Mouse (Mus musculus) liver, embryonic 16.5 days (tissue): ENCODE results near the gene Vsig2. TPM values are rescaled to one million over a fixed set of nuclear protein-coding genes. Genes with fewer than 3 reads are reported as not detected.

Experiments
- ATAC-seq: fragments of 200-750 bp; cut with Nextera tagmentation; 2 replicates; pipeline ENCODE4 v1.8.0; 2017; ENCODE audit warnings: low read depth, mild to moderate bottlenecking, moderate number of reproducible peaks, moderate library complexity
- H3K27ac ChIP-seq: fragments of 300-500 bp; sonication (generic); 2 replicates; pipeline ENCODE4 v1.5.1; 2014; ENCODE audit warnings: mild to moderate bottlenecking, low read length
- H3K27me3 ChIP-seq: fragments of 300-500 bp; sonication (generic); 2 replicates; pipeline ENCODE4 v1.6.1; 2014; ENCODE audit warnings: low read depth, low read length, mixed read lengths; ENCODE audit not compliant: control insufficient read depth, insufficient read depth
- H3K36me3 ChIP-seq: fragments of 300-500 bp; sonication (generic); 2 replicates; pipeline ENCODE4 v1.6.1; 2014; ENCODE audit warnings: mild to moderate bottlenecking; ENCODE audit not compliant: control insufficient read depth, insufficient read depth
- H3K4me1 ChIP-seq: fragments of 300-500 bp; sonication (generic); 2 replicates; pipeline ENCODE4 v1.6.1; 2014; ENCODE audit warnings: low read depth, low read length, mixed read lengths; ENCODE audit not compliant: control insufficient read depth
- H3K4me2 ChIP-seq: fragments of 300-500 bp; sonication (generic); 2 replicates; pipeline ENCODE4 v1.6.1; 2014; ENCODE audit warnings: low read depth, low read length, mixed read lengths
- H3K4me3 ChIP-seq: fragments of 300-500 bp; sonication (generic); 2 replicates; pipeline ENCODE4 v1.5.1; 2014; ENCODE audit warnings: low read depth, mild to moderate bottlenecking, low read length
- H3K9ac ChIP-seq: fragments of 300-500 bp; sonication (generic); 2 replicates; pipeline ENCODE4 v1.6.1; 2014; ENCODE audit warnings: low read depth, low read length
- H3K9me3 ChIP-seq: fragments of 300-500 bp; sonication (generic); replicated peaks from 2 replicates; pipeline ENCODE4 v1.6.1; 2016; ENCODE audit warnings: low read length; ENCODE audit not compliant: control insufficient read depth
- WGBS: fragments of 180-500 bp; shearing (Covaris S2); extraction: QIAGEN DNeasy Blood & Tissue Kit; methylation state at CpG from one replicate; pipeline ENCODE4 v1.1.7; 2014; ENCODE audit not compliant: insufficient replicate concordance; 5-methylcytosine and 5-hydroxymethylcytosine counted together
- polyA plus RNA-seq: library from polyadenylated mRNA; unstranded; fragments of >200 nt; fragmentation: Nextera tagmentation; extraction: Ambion mirVana; gene quantifications from 2 replicates; pipeline ENCODE4 v1.2.1, GENCODE M21; 2015

Vsig2 gene
- polyA plus RNA-seq, 1 experiment from 2014 or later: 0.34 TPM

GRCm38 (mm10) chr9:37593690-37594089 lies 54.6 kb downstream of the Vsig2 start:
- no peaks in the 10 kb centered on the region for H3K36me3 ChIP-seq
- H3K9ac ChIP-seq: no peak overlapping the region
- no peak overlapping the region for H3K4me2 ChIP-seq
- H3K4me1 ChIP-seq: no peaks in the 10 kb centered on the region
- no peaks in the 10 kb centered on the region for H3K9me3 ChIP-seq
- no peak overlapping the region for H3K4me3 ChIP-seq
- ATAC-seq: no peak
- WGBS: 71% methylated on average over 3 of the region's 3 CpGs
- H3K27me3 ChIP-seq: no peaks in the 10 kb centered on the region
- H3K27ac ChIP-seq: no peak overlapping the region

Other genes starting within 250 kb of the Vsig2 start
- gene Ccdc15, start 190.8 kb upstream of the Vsig2 start, polyA plus RNA-seq: 3.1 and 3.6 TPM in 2 replicates
- gene Hepacam, start 171.9 kb upstream of the Vsig2 start, polyA plus RNA-seq: not detected in 2 replicates
- gene Robo4, start 137.4 kb upstream of the Vsig2 start, polyA plus RNA-seq: 3.0 and 3.1 TPM in 2 replicates
- 0.11 and 0.14 TPM in 2 replicates for gene Robo3, start 106.0 kb upstream of the Vsig2 start, polyA plus RNA-seq
- gene Msantd2, start 49.9 kb upstream of the Vsig2 start, polyA plus RNA-seq: 2.5 and 2.7 TPM in 2 replicates
- gene Esam, start 11.2 kb upstream of the Vsig2 start, polyA plus RNA-seq: 15.7 and 16.0 TPM in 2 replicates
- 4.9 and 6.3 TPM in 2 replicates for gene Nrgn, start 13.6 kb downstream of the Vsig2 start, polyA plus RNA-seq
- gene Siae, start 16.4 kb downstream of the Vsig2 start, polyA plus RNA-seq: 5.4 and 5.5 TPM in 2 replicates
- gene Spa17, start 74.5 kb downstream of the Vsig2 start, polyA plus RNA-seq: 1.9 and 2.1 TPM in 2 replicates
- 45.6 and 46.7 TPM in 2 replicates for gene Tbrg1, start 118.1 kb downstream of the Vsig2 start, polyA plus RNA-seq
- gene Panx3, start 130.0 kb downstream of the Vsig2 start, polyA plus RNA-seq: not detected in 2 replicates
- gene Olfr160, start 177.0 kb downstream of the Vsig2 start, polyA plus RNA-seq: not detected in 2 replicates
- gene Olfr874, start 205.9 kb downstream of the Vsig2 start, polyA plus RNA-seq: not detected in 2 replicates
- gene Olfr875, start 232.6 kb downstream of the Vsig2 start, polyA plus RNA-seq: not detected in 2 replicates